Mouse (Mus musculus) heart, postnatal 25 days (tissue): ENCODE results near the gene Proca1. TPM values are rescaled to one million over a fixed set of nuclear protein-coding genes. Genes with fewer than 3 reads are reported as not detected.

Source experiments
- DNase-seq: peaks from one replicate; pipeline ENCODE4 v3.0.0; 2022; ENCODE audit warnings: low spot score
- intact Hi-C: fragments of 180-260 bp; cut with DNase I; formaldehyde crosslinking; loops from one replicate; pipeline ENCODE4 v1.15.1; 2025
- total RNA-seq, 2 experiments: library from RNA; stranded (reverse); gene quantifications; 2 replicates each; pipeline ENCODE4 v1.2.3; 2021

The Proca1 gene
- total RNA-seq, 2 experiments from 2014 or later, result 0.31 to 1.1 TPM

DNA sequence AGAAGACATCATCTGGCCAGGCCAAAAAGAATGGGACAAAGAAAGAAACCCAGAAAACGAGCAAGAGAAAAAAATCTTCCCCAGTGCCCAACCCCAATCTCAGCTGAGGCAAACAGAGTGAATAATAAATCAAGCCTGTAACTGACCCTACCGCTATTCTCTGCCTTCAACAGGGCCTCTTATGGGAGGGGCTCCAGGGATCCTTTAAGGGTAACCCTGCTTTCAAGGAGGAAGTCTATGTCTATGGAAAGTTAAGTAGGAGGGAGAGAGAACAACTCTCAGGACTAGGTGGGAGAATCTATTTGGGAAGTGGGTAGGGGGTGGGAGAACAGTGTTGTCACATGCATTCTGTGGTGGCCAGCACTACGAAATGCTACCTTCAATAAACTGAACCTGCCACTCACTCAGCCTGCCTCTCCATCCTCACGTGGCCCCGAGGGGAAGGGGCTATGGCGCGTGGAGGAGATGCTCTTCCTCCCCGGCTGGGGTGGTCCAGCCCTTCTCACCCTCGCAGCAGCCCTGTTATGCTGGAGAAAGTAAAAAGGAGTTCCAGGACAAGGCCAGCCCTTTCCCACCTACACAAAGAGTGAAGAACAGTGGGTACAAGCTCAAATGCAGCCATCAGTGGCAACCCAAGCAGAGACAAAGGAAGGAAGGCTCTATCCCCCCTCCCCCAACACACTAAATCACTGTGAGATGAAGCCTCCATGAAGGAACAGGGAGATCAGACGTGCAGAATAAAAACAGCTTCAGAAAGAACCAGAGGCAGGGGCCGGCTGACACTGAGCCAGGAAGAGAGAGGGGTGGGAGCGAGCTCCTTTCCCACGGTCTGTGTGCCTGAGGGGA is 12.4 kb downstream of the Proca1 start:
- intact Hi-C loops, result no loop called here
- DNase-seq, result no peak

DNA sequence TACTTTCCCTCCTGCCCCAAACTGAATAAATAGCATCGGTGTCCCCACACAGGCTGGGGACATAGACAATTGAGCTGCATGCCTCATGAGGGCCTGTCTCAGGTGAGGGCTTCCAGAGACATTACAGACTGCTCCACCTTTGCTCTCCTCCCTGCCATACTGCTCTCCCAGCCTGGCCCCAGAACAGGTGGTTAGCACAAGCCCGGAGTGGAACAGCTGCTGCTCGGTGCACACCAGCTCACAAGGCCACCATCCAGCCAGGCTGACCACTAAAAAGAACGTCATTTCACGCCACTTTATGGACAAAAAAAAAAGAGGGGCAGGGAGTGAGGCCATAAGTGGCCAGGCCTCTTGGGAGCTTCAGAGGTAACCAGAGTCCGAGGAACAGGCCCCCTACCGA is 14.0 kb downstream of the Proca1 start:
- intact Hi-C loops, result no loop called here
- no peak for DNase-seq

DNA sequence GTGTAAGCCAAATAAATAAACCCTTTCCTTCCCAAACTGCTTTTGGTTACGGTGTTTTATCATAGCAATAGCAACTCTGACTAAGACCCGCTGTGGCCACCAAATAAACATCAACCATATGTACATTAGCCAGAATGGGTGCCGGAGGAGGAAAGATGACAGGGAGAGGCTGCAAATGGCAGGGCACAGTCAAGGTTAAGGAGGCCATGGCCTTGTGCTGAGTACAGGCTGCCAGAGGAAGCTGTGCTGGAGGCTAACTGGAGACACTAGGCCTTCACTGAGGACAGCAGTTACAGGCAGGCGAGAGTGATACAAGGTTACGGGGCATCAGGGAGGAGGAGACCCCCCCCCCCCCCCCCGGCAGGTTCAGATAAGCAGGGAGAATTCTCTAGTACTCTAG is 16.7 kb downstream of the Proca1 start:
- intact Hi-C loops, result no loop called here
- no peak for DNase-seq

DNA sequence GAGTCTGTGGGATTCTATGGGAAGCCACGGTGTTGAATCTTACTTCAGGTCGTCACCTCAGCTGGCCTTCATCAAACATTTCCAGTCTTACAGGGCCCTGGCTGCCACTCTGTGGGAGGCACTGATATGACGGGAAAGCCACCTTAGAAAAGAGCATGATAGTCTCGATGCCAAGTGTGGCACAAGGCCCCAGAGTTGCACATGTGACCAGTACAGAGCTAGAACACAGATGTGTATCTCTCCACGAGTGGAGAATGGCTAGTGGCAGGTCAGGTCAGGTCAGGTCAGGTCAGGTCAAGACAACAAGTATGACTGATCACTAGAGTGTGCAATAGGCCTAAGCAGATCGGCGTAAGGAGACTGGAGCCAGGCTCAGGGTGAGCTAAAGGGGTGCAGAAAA is 17.4 kb downstream of the Proca1 start:
- intact Hi-C loops, result no loop called here
- no peak for DNase-seq

DNA sequence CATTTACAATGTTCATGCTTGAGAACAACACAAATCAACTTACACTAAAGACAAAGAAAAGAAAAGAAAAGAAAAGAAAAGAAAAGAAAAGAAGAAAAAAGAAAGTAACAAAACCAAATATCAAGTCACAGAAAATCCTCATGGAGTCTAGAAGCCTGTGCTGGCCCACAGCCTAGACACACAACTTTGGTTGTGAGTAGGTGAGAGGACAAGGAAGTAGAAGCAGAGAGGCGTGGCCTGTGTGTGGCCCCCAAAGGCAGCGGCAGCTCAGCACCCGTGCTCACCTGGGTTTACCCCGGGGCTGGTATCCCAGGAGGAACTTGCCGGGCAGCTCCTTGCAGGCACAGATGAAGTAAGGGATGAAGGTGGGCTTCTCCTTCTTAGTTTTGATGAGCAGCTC is 18.3 kb downstream of the Proca1 start:
- no peak for DNase-seq
- intact Hi-C loops, result no loop called here

DNA sequence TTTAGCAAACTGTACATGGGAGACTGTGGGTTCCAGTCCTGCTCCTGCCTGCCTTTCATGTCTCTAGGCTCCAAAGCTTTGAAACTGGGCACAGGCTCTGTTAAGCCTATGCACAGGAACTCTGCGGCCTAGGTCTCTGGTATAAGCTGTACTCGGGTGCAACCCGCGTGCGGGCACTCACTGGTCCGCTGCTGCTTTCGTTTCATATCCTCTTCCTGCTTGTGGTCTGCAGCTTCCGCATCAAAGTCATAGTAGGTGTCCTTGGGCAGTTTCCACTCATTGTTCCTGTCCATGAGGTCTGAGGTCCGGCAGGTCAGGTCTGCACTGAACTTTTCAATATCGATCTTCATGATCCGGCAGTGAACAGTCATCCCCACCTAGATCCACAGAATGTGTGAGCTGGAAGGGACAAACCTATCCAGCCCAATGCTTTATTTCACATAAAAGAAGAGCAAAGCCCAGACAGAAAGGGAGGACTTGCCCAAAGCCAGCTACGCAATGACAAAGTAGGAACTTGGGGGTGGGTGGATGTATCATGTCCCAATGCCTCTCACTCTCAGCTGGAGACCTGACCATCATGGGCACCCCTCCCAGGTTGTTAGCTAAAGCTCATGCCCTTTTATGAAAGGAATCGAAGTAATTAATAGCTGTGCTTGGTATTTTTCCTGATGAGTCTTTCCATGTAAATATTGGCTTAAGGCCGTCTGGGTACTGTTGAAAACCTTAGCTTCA is 20.1 kb downstream of the Proca1 start:
- DNase-seq, result no peak
- intact Hi-C loops, result no loop called here

DNA sequence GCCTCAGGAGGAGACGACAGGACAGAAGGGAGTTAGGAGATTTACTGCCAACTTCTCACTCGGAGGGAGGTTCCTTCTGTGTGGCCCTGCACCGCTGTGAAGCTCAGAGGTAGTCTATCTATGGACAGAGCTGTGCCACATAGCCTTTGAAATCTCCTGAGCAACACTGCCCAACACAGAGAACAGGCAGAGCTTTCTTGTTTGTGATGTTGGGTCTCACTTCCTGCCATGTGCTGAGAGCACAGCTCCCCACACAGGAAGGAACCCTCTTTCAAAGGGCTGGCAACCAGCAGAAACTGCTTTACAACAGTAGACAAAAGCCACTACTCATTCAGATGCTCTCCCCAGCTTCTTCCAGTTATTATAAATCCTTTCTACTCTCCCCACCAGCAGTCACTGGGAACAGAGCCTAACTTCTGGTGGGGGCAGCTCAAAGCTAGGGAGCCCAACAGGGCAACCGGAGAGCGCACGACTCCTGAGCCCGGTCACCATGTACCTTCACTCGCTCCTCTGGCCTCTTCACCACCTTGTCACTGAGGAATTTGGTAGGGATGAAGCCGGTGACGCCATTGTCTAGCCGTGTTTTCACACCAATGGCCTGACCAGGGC is 22.6 kb downstream of the Proca1 start:
- intact Hi-C loops, result no loop called here
- DNase-seq, result no peak

DNA sequence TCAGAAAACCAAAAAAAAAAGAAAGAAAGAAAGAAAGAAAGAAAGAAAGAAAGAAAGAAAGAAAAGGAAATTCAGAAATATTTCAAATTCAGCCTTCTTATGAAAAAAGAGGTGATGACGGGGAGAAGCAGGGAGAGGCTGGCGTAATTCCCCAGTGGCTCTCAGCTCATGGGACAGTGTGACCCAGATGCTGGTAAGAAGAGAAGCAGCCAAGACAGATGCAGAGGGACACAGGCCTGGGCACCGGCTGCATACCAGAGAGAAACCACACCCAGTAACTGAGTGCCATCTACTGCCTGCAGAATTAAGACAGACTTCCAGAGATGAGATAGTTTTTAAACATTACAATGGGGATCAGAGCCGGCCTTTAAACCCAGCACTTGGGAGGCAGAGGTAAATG is 30.4 kb downstream of the Proca1 start:
- DNase-seq, result no peak
- intact Hi-C loops, result no loop called here

DNA sequence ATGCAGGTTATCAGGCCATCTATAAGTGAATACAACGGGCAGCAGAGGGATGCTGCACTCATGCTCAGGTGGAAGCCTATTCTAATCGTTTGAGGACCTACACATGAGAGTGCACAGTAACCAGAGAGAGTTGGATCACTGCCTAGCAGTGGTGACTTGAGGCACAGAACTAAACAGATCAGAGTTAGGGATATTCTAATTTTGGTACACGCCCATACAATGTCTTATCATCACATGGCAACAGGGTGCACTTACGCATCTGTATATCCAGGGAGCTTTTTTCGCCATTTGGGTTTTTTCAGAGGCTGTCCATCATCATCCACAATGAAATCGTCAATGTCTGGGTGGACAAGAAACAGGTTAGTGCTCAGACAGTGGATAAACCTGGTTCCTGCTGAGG is 38.3 kb downstream of the Proca1 start:
- intact Hi-C loops, result no loop called here
- no peak for DNase-seq

DNA sequence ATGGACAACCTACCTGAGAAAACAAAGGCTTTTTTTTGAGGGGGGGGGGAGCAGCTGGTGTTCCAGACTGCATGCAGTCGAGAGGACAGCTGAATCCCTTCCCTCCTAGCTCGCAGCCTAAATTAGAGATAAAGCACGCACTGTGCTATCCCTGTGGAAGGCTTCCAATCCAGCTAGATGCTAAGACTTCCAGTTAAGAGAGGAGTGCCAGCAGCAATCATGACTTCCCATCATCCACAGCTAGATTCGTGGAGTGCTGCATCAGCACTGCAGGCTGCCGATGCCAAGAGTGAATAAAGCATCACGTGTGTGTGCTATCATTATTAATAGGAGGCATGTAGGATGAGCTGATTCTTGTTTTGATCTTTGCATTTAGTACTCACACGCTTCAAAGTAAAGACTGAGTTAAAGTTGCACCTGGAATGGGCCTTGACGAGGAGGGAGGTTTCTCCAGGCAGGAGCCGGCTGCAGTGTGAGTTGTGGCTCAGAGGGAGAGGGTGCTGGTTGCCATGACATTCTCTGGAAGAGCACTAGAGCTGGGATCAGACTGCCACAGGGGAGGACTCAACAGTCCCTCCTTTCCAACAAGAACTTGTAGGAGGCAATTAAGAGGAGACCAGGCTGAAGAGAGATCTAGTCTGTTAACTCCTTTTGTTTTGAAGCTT is 47.1 kb downstream of the Proca1 start:
- no peak for DNase-seq
- intact Hi-C loops, result no loop called here

DNA sequence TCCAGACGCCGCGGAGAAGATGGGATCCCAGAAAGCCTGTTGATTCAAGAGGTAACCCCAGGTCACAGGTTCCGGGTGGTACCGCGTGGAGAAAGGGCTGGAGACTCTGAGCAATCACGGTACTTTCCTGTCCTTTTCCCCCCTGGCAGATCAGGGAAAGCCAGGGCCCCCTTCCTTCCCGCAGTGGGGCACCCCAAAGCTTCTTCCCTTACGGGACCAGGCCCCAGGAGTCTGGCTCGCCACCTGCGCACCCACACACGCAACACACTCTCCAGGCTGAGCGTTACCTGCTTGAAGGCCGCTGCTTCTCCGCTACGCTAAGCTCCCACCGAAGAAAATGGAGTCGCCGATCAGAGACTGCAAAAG is 52.1 kb downstream of the Proca1 start:
- no peak for DNase-seq
- intact Hi-C loops, result no loop called here

DNA sequence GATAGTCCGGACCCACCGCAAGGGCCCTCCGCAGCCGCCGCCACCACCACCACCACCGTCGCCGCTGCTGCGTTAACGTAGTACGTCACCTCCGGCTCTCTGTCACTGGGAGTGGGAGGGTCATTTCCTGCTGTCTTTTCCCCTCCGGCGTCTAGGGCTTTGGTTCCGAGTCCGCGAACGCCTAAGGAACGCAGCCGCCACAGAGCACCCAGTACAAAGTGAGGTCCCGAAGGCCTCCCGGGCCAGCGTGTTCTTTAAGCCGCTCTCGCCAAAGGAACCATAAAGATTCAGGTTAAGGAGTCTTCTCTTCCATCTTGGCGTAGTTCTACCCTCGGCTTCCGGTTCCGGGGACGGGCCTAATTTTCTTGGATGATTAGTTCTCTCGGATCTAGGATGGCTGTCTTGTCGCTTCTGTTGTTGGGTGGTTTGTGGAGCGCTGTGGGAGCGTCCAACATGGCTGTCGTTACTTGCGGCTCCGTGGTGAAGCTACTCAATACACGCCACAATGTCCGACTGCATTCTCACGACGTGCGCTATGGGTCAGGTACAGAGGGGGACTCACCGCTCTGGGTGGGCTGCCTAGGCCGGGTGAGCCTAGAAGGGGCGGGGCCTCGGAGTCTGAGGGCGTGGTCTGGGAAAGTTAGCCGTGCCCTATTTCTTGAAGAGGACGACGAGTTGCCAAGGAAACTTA is 52.6 kb downstream of the Proca1 start, which contains the start of the genes Sdf2 and Supt6:
Gene Sdf2, plus strand, starts transcription at position 120 of the 691 bp plus-strand sequence.
Gene Supt6, minus strand, starts transcription at position 361 of the 691 bp plus-strand sequence.
- peak; percentile 82 for DNase-seq
- intact Hi-C loops, result no loop called here

DNA sequence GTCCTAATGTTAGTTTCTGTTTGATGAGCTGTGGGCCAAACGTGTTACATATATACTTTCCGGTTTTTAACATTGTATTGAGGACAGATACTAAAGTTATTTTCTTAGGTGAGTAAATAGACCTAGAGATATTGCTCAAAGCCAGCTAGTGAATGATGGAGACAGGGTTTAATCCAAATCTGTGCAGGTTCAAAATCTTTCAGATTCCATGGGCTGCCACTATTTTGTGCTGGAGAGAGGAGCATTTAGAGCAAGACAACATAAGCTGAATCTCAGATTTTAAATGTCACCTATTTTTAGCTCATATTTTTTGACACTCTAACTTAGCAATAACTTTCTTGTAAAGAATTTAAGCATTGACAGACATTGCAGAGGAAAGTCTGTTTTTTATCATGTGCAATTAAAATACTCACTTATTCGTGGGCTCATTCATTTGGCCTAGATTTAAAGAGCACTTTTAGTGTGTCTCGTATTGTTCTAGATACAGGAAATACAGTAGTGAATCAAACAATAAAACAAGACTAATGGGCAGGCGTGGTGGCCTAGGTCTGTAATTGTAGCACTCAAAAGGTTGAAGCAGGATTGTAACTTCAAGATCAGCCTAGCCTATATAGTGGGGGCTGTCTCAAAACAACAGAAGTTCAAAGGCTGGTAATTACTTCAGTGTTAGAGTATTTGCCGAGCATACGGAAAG is 53.3 kb downstream of the Proca1 start:
- intact Hi-C loops, result no loop called here
- no peak for DNase-seq

DNA sequence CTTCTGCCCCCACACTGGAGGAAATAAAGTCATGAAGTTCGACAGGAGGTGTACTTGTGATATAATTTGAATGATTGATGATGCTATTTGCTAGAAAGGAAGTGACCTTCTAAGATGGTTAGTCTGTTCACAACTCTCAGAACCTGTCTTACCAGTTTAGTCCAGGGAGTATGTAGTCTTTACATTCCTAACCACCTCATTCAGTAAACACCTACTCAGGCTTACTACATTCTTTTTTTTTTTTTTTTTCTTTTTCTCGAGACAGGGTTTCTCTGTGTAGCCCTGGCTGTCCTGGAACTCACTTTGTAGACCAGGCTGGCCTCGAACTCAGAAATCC is 53.8 kb downstream of the Proca1 start:
- no peak for DNase-seq
- intact Hi-C loops, result no loop called here

DNA sequence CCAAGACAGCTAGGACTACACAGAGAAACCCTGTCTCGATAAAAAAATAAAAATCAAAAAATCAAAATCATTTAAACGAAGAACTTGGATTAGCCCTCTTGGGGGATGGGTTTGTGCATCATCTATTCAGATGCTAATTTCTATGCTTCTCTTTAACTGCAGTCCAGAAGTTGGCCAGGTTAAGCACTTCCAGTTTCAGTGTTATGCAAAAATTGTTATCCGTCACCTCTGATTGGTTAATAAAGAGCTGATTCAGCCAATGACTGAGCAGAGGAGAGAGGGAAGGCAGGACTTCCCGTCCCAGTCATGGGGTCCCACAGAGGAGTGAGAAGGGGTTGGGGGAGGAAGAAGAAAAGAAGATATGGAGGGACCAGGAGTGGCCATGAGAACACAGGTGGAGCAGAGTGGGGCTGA is 54.5 kb downstream of the Proca1 start:
- no peak for DNase-seq
- intact Hi-C loops, result no loop called here
